Mouse (Mus musculus): ENCODE results near the gene Ereg.

DNA sequence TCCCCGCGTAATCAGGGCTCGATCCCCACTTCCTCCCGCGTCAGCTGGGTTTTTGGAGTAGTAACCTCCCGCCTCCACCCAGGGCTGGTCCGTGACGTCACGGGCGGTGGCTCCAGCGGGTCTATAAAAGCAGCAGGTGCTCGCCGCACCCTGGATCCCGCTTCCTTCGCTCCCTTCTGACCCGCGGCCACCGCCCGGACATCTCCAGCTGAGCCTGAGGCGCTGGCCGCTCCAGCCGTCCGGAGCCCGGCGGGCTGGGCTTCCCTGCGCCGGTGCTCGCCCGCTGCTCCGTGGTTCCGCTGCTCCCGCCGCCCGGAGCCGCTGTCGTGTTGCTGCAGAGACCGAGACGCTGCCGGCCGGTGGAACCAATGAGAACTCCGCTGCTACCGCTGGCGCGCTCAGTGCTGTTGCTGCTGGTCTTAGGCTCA is 65.0 kb downstream of the Ereg start, which contains the start of gene Areg:
- no peak for TF ChIP-seq CTCF (IDR thresholded peaks at IDR 0.05; ENCODE audit: control insufficient read depth, insufficient read depth, low read length)
- no peak for TF ChIP-seq POLR2A (IDR thresholded peaks at IDR 0.05; ENCODE audit: borderline replicate concordance, control insufficient read depth, low read depth, low read length)

All from bone marrow, adult 2 months (tissue).